Mouse (Mus musculus): ENCODE measurements around the gene Gata3. TPM values are rescaled to one million over a fixed set of nuclear protein-coding genes. Genes with fewer than 3 reads are reported as not detected.

Gene Gata3
- polyA plus RNA-seq, 1 experiment from 2014 or later, result 2.7 TPM

DNA sequence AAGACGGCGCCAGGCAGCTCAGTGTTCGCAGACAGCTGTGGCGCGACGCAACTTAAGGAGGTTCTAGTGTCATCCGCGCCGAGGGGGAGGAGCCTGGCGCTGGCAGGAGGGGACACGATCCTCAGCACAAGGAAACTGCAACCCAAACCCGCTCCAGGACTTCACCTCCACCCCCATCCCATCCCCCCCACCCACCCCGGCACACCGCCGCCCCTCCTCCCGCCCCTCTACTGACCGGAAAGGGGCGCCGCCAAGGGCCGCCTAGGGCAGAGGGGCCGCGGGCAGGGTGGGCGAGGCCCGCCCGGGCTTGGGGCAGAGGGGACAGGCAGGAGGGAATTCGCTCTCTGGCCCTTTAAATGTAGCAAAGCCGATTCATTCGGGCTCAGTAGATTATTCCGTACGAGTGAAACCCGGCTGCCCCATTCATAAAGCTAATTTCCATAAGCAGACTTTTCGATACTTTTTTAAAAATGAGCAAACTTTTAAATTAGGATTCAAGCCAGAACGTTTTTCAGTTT is 11.2 kb downstream of the Gata3 start:
- H3K27ac ChIP-seq, result peak overlapping the region; percentile 77
- no peaks in the 10 kb centered on the region for H3K36me3 ChIP-seq
- under 1% methylated on average over 33 of the region's 33 CpGs for WGBS
- H3K4me3 ChIP-seq, result peak overlapping the region; percentile 66
- no peaks in the 10 kb centered on the region for H3K9me3 ChIP-seq (replicated peaks)
- peak overlapping the region; percentile 99 for H3K4me2 ChIP-seq
- H3K9ac ChIP-seq, result peak overlapping the region; percentile 55
- peaks cover 74% of the 10 kb centered on the region for H3K27me3 ChIP-seq
- ATAC-seq (replicated peaks; ENCODE audit: insufficient number of reproducible peaks, insufficient read depth, low FRiP score, low read depth), result peak; percentile 25; the same call in 1 of the 2 replicates
- H3K4me1 ChIP-seq (replicated peaks), result peaks cover 63% of the 10 kb centered on the region

GRCm38 (mm10) chr2:9877966-9878563 is 11.8 kb downstream of the Gata3 start:
- Histone ChIP-seq H3K4me1 (replicated peaks) (peaks cover 57% of the 10 kb centered on the region), H3K4me2 (peak overlapping the region; percentile 99), H3K4me3 (peak overlapping the region; percentile 66), H3K9ac (peak overlapping the region; percentile 55; the same call in 1 of the 2 replicates), H3K36me3 (no peaks in the 10 kb centered on the region), H3K27me3 (peaks cover 74% of the 10 kb centered on the region), H3K9me3 (replicated peaks) (no peaks in the 10 kb centered on the region), H3K27ac (peak overlapping the region; percentile 77)
- WGBS, result under 1% methylated on average over 18 of the region's 19 CpGs
- ATAC-seq (replicated peaks; ENCODE audit: insufficient number of reproducible peaks, insufficient read depth, low FRiP score, low read depth), result no peak

DNA sequence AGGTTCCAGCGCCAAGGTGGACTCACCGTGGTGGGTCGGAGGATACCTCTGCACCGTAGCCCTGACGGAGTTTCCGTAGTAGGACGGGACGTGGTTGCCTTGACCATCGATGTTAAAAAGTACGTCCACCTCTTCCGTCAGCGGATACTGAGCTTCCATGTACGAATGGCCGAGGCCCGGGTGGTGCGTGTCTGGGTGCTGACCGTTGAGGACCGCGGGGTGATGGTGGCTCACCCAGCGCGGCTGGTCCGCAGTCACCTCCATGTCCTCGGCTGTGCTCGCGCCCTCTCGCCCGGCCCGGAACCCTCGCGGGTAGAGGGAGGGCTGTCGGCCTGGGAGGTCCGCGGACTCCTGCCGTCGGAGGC is 12.5 kb downstream of the Gata3 start:
- H3K27ac ChIP-seq, result no peak overlapping the region
- H3K4me2 ChIP-seq, result peak overlapping the region; percentile 99
- H3K27me3 ChIP-seq, result peaks cover 74% of the 10 kb centered on the region
- under 1% methylated on average over 35 of the region's 35 CpGs for WGBS
- peak overlapping the region; percentile 42 for H3K9ac ChIP-seq
- peak overlapping the region; percentile 66 for H3K4me3 ChIP-seq
- no peaks in the 10 kb centered on the region for H3K36me3 ChIP-seq
- ATAC-seq (replicated peaks; ENCODE audit: insufficient number of reproducible peaks, insufficient read depth, low FRiP score, low read depth), result no peak
- H3K4me1 ChIP-seq (replicated peaks), result peaks cover 50% of the 10 kb centered on the region
- H3K9me3 ChIP-seq (replicated peaks), result no peaks in the 10 kb centered on the region

GRCm38 (mm10) chr2:9876621-9877325 is 13.1 kb downstream of the Gata3 start:
- no peaks in the 10 kb centered on the region for H3K36me3 ChIP-seq
- H3K4me1 ChIP-seq (replicated peaks), result peaks cover 44% of the 10 kb centered on the region
- H3K9ac ChIP-seq, result peak overlapping the region; percentile 42
- no peak overlapping the region for H3K27ac ChIP-seq
- peaks cover 70% of the 10 kb centered on the region for H3K27me3 ChIP-seq
- peak overlapping the region; percentile 99 for H3K4me2 ChIP-seq
- H3K9me3 ChIP-seq (replicated peaks), result no peaks in the 10 kb centered on the region
- H3K4me3 ChIP-seq, result peak overlapping the region; percentile 66
- WGBS, result 10% methylated on average over 31 of the region's 31 CpGs
- no peak for ATAC-seq (replicated peaks; ENCODE audit: insufficient number of reproducible peaks, insufficient read depth, low FRiP score, low read depth)

DNA sequence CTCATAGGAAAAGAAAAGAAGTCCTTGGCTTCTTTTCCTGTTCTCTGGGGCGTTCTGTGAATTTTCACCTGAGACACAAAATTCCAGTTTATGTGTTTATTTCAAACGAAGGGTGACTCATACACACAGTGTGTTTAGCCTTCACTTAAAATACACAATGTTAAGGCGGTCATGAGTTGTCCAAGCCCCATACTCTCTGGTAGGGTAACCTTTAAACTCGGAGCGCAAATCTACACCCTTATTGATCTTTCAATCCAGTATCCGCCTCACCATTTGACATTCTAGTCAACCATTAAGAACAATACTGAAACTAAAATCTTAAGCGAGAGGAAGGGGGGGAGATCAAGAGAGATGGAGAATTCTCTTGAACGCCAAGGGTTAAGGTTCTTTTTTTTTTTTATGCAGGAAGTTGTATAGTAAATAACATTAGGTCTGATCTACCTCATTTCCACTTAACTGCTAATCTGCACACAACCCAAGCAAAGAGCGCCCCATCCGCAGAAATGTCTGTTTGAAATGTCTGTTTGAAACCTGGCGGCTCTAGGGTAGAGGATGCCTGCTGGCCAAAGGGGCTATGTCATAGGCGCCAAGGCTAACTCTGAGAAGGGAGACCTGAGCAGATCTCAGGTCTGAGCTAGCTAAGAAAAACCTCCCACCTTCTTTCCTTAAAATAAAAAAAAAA is 14.0 kb downstream of the Gata3 start:
- H3K4me3 ChIP-seq, result peak overlapping the region; percentile 66
- ATAC-seq (replicated peaks; ENCODE audit: insufficient number of reproducible peaks, insufficient read depth, low FRiP score, low read depth), result no peak
- H3K36me3 ChIP-seq, result no peaks in the 10 kb centered on the region
- peak overlapping the region; percentile 99 for H3K4me2 ChIP-seq
- 50% methylated on average over 12 of the region's 12 CpGs for WGBS
- H3K9ac ChIP-seq, result no peak overlapping the region
- peaks cover 62% of the 10 kb centered on the region for H3K27me3 ChIP-seq
- H3K9me3 ChIP-seq (replicated peaks), result no peaks in the 10 kb centered on the region
- peaks cover 40% of the 10 kb centered on the region for H3K4me1 ChIP-seq (replicated peaks)
- no peak overlapping the region for H3K27ac ChIP-seq

DNA sequence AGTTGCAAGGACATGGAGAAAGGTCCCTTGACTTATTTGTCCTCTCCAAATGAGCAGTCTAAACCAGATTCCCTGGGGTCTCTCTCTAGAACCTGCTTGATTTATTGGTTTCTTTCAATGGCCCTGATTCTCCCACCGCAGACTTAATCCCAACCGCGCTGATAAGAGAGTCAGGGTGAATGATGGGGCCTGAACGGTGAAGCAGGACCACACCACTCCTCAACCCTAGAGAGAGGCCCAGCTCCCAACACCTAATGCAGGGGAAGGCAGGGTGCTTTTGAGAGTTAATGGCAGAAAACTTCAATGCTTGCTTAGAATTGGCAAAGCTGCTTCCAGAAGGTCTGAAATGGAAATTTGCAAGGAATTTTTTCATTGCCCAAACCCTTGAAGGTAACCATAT is 14.6 kb downstream of the Gata3 start:
- H3K4me2 ChIP-seq, result peak overlapping the region; percentile 33; the same call in 1 of the 2 replicates
- no peaks in the 10 kb centered on the region for H3K9me3 ChIP-seq (replicated peaks)
- H3K36me3 ChIP-seq, result no peaks in the 10 kb centered on the region
- H3K27ac ChIP-seq, result no peak overlapping the region
- peaks cover 35% of the 10 kb centered on the region for H3K4me1 ChIP-seq (replicated peaks)
- no peak overlapping the region for H3K9ac ChIP-seq
- no peak for ATAC-seq (replicated peaks; ENCODE audit: insufficient number of reproducible peaks, insufficient read depth, low FRiP score, low read depth)
- 22% methylated on average over 4 of the region's 4 CpGs for WGBS
- H3K4me3 ChIP-seq, result no peak overlapping the region; the same call in 1 of the 2 replicates
- H3K27me3 ChIP-seq, result peaks cover 57% of the 10 kb centered on the region

- Histone ChIP-seq H3K4me2 (peak overlapping the region; percentile 33), H3K36me3 (no peaks in the 10 kb centered on the region), H3K27ac (no peak overlapping the region), H3K9ac (no peak overlapping the region), H3K9me3 (replicated peaks) (no peaks in the 10 kb centered on the region), H3K27me3 (peaks cover 52% of the 10 kb centered on the region), H3K4me1 (replicated peaks) (peaks cover 30% of the 10 kb centered on the region), H3K4me3 (no peak overlapping the region; the same call in 1 of the 2 replicates)
- ATAC-seq (replicated peaks; ENCODE audit: insufficient number of reproducible peaks, insufficient read depth, low FRiP score, low read depth), result no peak
- 19% methylated on average over 39 of the region's 39 CpGs for WGBS
These were observed 15.2 kb downstream of the Gata3 start for GRCm38 (mm10) chr2:9874467-9875219.

GRCm38 (mm10) chr2:9873757-9874156 is 16.1 kb downstream of the Gata3 start:
- 56% methylated on average over 2 of the region's 2 CpGs for WGBS
- ATAC-seq (replicated peaks; ENCODE audit: insufficient number of reproducible peaks, insufficient read depth, low FRiP score, low read depth), result no peak

GRCm38 (mm10) chr2:9872682-9873081 is 17.2 kb downstream of the Gata3 start:
- Histone ChIP-seq H3K4me3 (peak overlapping the region; percentile 6; the same call in 1 of the 2 replicates), H3K4me1 (replicated peaks) (peaks cover 15% of the 10 kb centered on the region), H3K27ac (0 out of 2 replicates have a peak overlapping the region, but pooled peaks have one; percentile 21), H3K4me2 (peak overlapping the region; percentile 30; the same call in 1 of the 2 replicates), H3K27me3 (peaks cover 52% of the 10 kb centered on the region), H3K9me3 (replicated peaks) (no peaks in the 10 kb centered on the region), H3K9ac (no peak overlapping the region), H3K36me3 (no peaks in the 10 kb centered on the region)
- WGBS, result 24% methylated on average over 12 of the region's 12 CpGs
- no peak for ATAC-seq (replicated peaks; ENCODE audit: insufficient number of reproducible peaks, insufficient read depth, low FRiP score, low read depth)

More at GRCm38 (mm10) chr2:9873757-9874156, 16.1 kb downstream of the Gata3 start:
- Histone ChIP-seq H3K27me3 (peaks cover 52% of the 10 kb centered on the region), H3K27ac (no peak overlapping the region), H3K4me2 (no peak overlapping the region), H3K4me1 (replicated peaks) (peaks cover 26% of the 10 kb centered on the region), H3K36me3 (no peaks in the 10 kb centered on the region), H3K4me3 (no peak overlapping the region), H3K9me3 (replicated peaks) (no peaks in the 10 kb centered on the region), H3K9ac (no peak overlapping the region)

GRCm38 (mm10) chr2:9871798-9872197 is 18.0 kb downstream of the Gata3 start:
- Histone ChIP-seq H3K27ac (no peak overlapping the region; the same call in 1 of the 2 replicates), H3K4me1 (replicated peaks) (peaks cover 6% of the 10 kb centered on the region; the same call in 1 of the 2 replicates), H3K4me3 (no peak overlapping the region), H3K36me3 (no peaks in the 10 kb centered on the region), H3K27me3 (peaks cover 49% of the 10 kb centered on the region), H3K9me3 (replicated peaks) (no peaks in the 10 kb centered on the region), H3K9ac (no peak overlapping the region), H3K4me2 (peak overlapping the region; percentile 30; the same call in 1 of the 2 replicates)
- ATAC-seq (replicated peaks; ENCODE audit: insufficient number of reproducible peaks, insufficient read depth, low FRiP score, low read depth), result no peak
- 40% methylated on average over 6 of the region's 6 CpGs for WGBS
